Mouse (Mus musculus) erythroblast, embryonic 14.5 days (primary cell): Measurements from ENCODE around the gene Zyx. TPM values are rescaled to one million over a fixed set of nuclear protein-coding genes. Genes with fewer than 3 reads are reported as not detected.

ENCODE experiments used
- H3K27me3 ChIP-seq: 2 replicates; pipeline ENCODE4 v1.6.1; 2012; ENCODE audit warnings: inconsistent platforms; ENCODE audit not compliant: control insufficient read depth
- H3K36me3 ChIP-seq: 2 replicates; pipeline ENCODE4 v1.6.1; 2012; ENCODE audit warnings: mild to moderate bottlenecking, inconsistent platforms; ENCODE audit not compliant: control insufficient read depth
- H3K4me1 ChIP-seq: 2 replicates; pipeline ENCODE4 v1.6.1; 2012; ENCODE audit warnings: inconsistent platforms; ENCODE audit not compliant: control insufficient read depth
- H3K4me3 ChIP-seq: replicated peaks from 2 replicates; pipeline ENCODE3; 2012; ENCODE audit warnings: moderate library complexity, mild to moderate bottlenecking, inconsistent platforms
- H3K9me3 ChIP-seq: 2 replicates; pipeline ENCODE4 v1.6.1; 2012; ENCODE audit warnings: low read length, inconsistent platforms, mixed read lengths; ENCODE audit not compliant: control insufficient read depth
- GATA1 ChIP-seq: IDR thresholded peaks from 2 replicates; pipeline ENCODE4 v1.6.1; 2012; ENCODE audit warnings: low read length, inconsistent platforms, mixed read lengths
- TAL1 ChIP-seq: IDR thresholded peaks from 3 replicates; pipeline ENCODE4 v1.6.1; 2012; ENCODE audit warnings: low read length, inconsistent platforms, mixed read lengths
- polyA plus RNA-seq: library from polyadenylated mRNA; stranded (reverse); fragments of >175 nt; gene quantifications from 2 replicates; pipeline ENCODE4 v1.2.3, GENCODE M21; 2012

Gene Zyx
- polyA plus RNA-seq, 1 experiment = 4.1 TPM

DNA sequence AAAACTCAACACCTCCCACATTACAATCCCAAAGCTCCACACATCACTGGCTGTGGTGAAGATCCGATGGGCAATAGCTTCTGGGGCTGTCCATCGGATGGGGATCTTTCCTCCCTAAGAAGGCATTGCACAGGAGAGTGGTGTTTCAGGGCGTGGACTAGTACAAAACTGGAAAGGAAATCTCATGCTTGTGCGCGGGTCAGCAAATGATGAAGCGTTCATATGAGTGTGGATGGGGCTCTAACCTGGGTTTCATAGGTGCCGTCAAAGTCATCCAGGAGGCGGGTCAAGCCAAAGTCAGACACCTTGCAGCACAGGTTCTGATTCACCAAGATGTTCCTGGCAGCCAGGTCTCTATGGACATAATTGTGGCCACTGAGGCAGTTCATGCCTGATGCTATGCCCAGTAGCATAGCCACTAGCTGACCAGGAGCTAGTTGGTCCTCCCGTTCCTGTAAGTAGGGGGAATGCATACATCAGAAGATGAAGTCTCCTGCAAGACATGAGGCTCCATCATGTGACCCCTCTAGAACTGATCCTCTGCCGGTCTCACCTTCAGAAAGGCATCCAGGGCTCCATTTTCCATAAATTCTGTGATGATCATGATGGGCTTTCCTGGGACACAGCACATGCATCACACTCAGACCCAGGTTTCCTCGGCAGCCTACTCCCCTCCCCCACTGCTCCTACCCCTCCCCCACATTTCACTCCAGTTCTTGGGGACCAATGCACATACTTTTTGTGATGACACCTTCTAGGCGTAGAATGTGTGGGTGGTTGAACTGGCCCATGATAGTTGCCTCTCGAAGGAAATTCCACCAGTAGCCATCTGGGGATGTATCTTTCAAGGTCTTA, 11.8 kb downstream of the Zyx start:
- Histone ChIP-seq H3K4me3 (no peak overlapping the region), H3K36me3 (peaks cover 15% of the 10 kb centered on the region), H3K9me3 (no peaks in the 10 kb centered on the region), H3K4me1 (no peaks in the 10 kb centered on the region), H3K27me3 (no peaks in the 10 kb centered on the region)
- no peak for TF ChIP-seq GATA1
- no peak for TF ChIP-seq TAL1

DNA sequence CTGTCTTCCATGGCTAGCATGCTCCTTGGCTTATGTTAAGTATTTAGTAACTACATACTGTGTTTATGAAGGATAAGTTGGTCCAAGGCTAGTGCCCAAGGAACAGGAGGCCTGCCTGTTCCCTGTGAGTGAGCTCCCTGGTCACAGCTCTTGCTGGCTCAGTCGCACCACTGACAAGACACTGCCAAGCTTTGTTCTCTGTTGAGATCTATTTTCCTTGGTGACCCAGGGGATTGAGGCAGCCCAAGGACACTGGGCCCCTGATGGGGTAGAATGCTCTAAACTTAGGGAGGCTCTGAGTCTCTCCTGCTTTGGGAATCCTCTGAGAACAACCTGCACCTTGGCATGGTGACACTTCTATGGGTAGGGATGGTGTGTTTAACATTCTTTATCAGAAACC, 12.6 kb downstream of the Zyx start:
- H3K27me3 ChIP-seq = no peaks in the 10 kb centered on the region
- TF ChIP-seq TAL1 (no peak), GATA1 (no peak)
- H3K4me1 ChIP-seq = no peaks in the 10 kb centered on the region
- no peaks in the 10 kb centered on the region for H3K9me3 ChIP-seq
- H3K36me3 ChIP-seq = peaks cover 13% of the 10 kb centered on the region
- no peak overlapping the region for H3K4me3 ChIP-seq

DNA sequence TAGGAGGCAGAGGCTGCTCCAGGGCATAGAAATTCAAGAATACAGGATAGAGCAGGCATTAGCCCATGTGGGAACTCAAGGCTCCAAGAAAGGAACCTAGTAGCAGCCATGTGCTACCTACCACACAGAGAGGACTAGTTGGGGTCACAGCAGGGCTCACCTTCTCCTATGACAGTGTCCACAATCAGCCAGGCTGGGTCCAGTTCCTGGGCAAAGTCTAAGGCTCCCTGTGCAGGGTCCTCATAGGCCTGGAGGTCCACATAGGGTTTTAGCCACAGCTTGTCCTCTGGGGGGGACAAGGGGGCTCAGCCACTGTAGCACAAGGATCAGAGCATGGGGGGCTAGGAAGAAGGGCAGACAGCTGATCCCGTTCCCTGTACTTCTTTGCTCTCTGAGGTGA, 13.1 kb downstream of the Zyx start:
- Histone ChIP-seq H3K4me3 (no peak overlapping the region), H3K9me3 (no peaks in the 10 kb centered on the region)

DNA sequence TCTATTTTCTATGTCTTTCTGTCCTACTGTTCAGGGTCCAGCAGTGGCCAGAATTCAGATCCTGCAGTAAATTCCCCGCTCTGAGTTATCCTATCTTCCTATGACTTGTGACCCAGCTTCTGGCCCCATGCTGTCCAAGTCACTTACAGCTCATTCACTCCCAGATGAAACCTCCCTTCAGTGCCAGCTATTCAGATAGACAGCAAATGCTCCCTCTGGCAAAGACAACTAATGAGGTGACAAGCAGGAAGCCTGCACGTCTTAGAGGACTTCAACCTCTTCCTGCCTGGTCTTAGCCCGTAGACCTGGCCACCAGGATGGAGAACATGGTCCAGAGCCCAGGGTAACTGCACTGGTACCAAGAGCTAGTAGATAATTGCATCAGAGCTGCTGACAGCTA, 13.5 kb downstream of the Zyx start:
- H3K27me3 ChIP-seq = no peaks in the 10 kb centered on the region
- no peak overlapping the region for H3K4me3 ChIP-seq
- H3K4me1 ChIP-seq = no peaks in the 10 kb centered on the region
- no peak for TF ChIP-seq TAL1
- TF ChIP-seq GATA1 = no peak
- H3K9me3 ChIP-seq = no peaks in the 10 kb centered on the region
- H3K36me3 ChIP-seq = peaks cover 8% of the 10 kb centered on the region

More for the DNA sequence above, 13.1 kb downstream of the Zyx start:
- Histone ChIP-seq H3K27me3 (no peaks in the 10 kb centered on the region), H3K36me3 (peaks cover 13% of the 10 kb centered on the region), H3K4me1 (no peaks in the 10 kb centered on the region)
- no peak for TF ChIP-seq TAL1
- no peak for TF ChIP-seq GATA1

DNA sequence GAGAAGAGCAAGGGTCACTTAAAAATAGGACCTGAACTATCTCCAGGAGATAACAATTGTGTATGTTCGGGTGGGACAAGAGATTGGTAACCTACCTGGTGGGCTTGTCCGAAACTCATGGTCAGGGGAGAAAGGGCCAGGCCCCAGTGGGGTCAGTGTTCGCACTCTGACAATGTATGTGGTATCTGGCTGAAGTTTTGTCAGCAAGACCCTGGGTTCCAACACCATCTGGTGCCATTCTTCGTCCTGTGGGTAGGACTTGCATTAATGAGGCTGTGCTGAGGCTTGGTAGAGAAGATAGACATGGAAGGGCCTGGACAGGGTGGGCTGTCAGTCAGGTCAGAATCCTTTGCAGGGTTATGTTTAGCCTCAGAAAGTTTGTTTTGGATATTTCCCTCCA, 14.6 kb downstream of the Zyx start:
- Histone ChIP-seq H3K36me3 (peaks cover 2% of the 10 kb centered on the region; the same call in 1 of the 2 replicates), H3K4me3 (no peak overlapping the region)
- TF ChIP-seq TAL1 = no peak
- no peak for TF ChIP-seq GATA1

DNA sequence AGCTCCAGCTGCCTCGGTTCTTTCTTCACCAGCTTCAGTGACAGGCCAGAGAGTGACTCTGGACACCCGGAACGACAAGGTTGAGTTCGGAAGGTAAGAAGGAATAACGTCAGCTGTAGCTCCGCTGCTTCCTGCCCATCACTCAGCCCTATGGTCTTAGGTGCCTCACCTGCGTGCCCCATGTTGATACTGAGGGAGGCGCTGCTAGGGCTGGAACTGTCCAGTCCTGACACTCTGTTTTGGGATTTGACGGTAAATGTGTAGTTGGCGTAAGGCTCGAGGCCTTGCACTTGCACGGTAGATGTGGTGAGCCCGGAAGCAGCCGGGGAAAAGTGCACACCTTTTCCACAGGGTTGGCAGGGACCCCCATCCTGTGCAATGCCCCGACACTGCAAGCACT, 15.2 kb downstream of the Zyx start:
- H3K9me3 ChIP-seq = no peaks in the 10 kb centered on the region
- no peaks in the 10 kb centered on the region for H3K4me1 ChIP-seq
- H3K27me3 ChIP-seq = no peaks in the 10 kb centered on the region
- H3K4me3 ChIP-seq = no peak overlapping the region
- no peaks in the 10 kb centered on the region; the same call in 1 of the 2 replicates for H3K36me3 ChIP-seq
- TF ChIP-seq TAL1 (no peak), GATA1 (no peak)

More for the DNA sequence above, 14.6 kb downstream of the Zyx start:
- Histone ChIP-seq H3K9me3 (no peaks in the 10 kb centered on the region), H3K27me3 (no peaks in the 10 kb centered on the region), H3K4me1 (no peaks in the 10 kb centered on the region)

DNA sequence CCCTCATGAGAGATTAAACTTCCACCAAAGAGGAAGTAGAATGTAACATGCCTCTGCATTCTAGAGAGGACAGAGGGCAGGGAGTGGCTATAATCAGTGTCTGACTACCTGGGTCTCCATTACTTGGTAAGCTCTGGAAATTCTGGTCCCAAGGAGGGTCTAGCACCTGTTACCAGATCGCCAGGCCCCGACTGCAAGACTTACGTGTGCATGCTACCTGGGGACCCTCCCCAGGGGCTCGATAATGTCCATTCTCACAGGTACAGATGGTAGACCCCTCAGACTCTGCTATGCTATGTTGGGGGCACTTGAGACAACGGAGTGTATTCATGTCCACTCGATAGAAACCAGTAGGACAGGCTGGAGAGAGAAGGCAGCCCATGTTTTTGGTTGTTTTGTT, 15.8 kb downstream of the Zyx start:
- Histone ChIP-seq H3K9me3 (no peaks in the 10 kb centered on the region), H3K27me3 (no peaks in the 10 kb centered on the region), H3K4me1 (no peaks in the 10 kb centered on the region), H3K36me3 (no peaks in the 10 kb centered on the region; the same call in 1 of the 2 replicates), H3K4me3 (no peak overlapping the region)
- TF ChIP-seq GATA1 (no peak), TAL1 (no peak)

DNA sequence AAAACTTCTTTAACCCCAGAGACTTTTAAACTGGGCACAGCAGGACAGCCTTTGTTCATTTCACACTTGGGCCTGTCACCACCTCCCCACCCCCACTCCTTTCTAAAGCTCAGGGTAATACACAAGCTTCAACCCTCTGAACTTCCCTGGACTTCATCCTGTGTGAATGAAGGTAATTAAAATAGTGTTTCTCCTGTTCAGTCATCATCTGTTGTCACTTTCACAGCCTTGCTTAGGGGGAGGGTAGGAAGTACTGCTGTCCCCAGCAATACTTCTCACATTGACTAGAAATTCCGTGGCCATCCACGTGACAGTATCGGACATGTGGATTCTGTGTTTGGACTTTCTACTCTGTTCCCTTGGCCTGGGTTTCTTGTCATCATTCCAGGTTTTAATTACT, 20.4 kb downstream of the Zyx start:
- Histone ChIP-seq H3K4me1 (peaks cover 4% of the 10 kb centered on the region), H3K4me3 (no peak overlapping the region), H3K27me3 (peaks cover 11% of the 10 kb centered on the region), H3K36me3 (no peaks in the 10 kb centered on the region; the same call in 1 of the 2 replicates), H3K9me3 (no peaks in the 10 kb centered on the region)
- TF ChIP-seq GATA1 (no peak), TAL1 (no peak)

DNA sequence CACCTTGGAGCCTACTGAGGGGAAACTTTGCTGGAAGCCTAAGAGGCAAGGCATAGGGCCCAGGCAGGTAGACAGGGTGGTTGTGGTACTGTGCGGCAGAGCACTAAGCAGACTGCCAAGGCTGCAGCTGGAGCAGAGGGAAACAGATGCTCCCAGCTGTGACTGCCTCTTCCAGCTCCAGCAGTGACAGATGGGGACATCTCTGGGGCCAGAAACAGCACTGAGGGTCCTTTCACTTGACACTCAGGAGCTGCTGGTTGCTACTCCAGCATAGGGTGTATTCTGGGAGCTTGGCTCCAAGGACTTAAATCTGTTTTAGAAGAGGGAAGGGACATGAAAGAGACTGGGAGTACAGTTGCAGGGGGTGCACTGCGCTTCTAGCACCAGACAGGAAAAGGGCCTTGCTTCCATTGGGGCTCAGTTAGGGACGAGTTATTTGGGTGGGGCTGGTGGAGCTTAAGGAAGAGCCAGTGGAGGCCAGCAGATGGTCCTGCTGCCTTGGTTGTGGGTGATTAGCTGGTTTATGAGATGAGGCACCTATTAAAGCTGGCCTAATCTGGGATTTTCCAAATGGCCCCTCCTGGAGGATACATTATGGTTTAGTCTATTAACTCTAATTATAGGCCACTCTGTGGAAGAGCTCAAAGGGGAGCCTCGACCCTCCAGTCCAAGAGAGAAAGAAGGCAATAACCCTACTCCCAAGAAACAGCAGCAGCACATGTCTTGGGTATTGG, 21.4 kb downstream of the Zyx start:
- Histone ChIP-seq H3K27me3 (peaks cover 11% of the 10 kb centered on the region), H3K36me3 (no peaks in the 10 kb centered on the region; the same call in 1 of the 2 replicates), H3K4me3 (no peak overlapping the region), H3K9me3 (no peaks in the 10 kb centered on the region), H3K4me1 (peaks cover 4% of the 10 kb centered on the region)
- TF ChIP-seq TAL1 (no peak), GATA1 (no peak)
